Mouse (Mus musculus): Measurements from ENCODE around the gene Plce1.

DNA sequence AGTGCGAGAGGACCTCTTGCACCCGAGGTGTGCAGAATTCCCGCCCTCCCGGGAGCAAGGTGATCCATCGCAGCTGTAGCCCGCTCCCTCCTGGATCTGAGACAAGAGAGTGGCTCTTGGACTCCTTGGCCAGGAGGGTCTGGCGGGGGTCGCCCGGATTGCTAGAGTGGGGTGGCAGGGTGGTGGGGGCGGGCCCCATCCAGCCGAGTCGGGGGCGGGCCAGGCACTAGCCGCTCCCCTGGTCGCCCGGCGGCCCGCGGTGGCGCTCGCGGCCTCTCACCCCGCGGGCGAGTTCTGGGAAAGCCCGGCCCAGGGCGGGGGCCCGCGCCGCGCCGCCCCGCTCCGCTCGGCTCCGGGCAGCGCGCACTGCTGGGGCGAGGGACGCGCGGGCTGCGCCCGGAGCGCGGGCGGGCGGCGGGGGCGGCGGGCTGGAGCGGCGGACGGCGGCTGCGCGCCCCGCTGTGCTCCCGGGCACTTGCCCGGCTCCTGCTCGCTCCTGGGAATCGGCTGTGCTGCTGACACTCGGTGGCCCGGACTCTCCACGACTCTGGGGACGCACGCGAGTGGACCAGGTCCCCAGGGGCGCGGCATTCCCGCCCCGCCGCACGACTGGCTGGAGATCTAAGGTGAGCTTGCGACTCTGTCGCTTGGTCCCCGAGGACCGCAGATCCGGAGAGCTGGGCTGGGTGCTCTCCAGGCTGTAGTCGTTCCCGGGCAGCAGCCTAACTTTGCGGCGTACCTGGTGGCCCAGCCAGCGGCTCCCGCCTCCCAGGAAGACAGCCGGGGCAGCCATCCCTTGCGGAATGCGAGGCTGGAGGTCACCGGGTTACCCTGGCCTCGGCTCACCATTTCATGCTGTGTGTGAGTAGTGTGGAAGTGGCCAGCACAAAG lies at the start of gene Plce1:
- TF ChIP-seq GATA1 (IDR thresholded peaks at IDR 0.05; ENCODE audit: low read length) = no peak
- no peak for TF ChIP-seq TAL1 (IDR thresholded peaks at IDR 0.05; ENCODE audit: low read length)
